Mouse (Mus musculus): ENCODE results near the gene Ptcra.

Gene Ptcra

DNA sequence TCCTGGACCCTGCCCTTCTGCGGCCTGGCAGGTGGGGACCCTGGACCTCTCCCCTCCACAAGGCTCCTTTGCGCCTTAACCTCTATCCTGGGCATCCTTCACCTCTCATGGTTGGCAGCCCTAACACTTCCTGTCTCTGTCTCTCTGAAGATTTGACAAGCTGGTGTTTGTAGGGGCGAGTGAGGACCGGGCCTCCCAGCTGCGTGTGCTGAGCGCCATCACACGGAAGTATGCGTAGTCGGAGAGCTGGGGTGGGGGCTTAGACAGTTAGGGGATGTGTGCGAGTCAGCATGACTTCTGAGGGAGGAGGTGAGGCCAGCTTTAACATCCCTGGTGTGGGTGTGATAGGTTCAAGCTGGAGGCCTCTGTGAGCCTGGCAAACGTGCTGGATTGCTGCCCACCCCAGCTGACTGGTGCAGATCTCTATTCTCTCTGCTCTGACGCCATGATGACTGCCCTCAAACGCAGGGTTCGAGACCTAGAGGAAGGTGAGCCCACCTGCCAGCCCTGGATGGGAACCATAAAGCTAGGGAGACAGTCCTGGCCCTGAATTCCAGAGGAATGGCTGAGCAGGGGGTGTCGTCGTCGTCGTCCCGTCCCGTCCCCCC is 38.9 kb downstream of the Ptcra start:
- no peak for DNase-seq

DNA sequence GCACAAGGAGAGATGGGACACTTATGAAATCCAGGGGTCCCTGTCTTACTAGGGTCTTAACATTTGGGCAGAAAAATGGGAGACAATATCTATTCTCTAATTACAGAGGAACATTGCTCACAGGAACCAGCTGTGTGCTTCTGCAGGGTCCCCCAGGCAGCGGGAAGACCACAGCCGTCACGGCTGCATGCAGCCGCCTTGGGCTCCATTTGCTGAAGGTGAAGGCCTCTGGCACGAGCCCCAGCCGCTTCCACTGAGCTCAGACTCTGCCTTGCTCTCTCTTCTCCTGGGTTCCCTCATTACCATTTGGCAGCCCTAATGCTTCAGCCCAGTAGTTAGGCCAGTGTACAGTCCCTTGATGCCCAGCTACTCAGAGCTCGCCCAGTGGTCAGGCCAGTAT is 42.4 kb downstream of the Ptcra start:
- DNase-seq = no peak

DNA sequence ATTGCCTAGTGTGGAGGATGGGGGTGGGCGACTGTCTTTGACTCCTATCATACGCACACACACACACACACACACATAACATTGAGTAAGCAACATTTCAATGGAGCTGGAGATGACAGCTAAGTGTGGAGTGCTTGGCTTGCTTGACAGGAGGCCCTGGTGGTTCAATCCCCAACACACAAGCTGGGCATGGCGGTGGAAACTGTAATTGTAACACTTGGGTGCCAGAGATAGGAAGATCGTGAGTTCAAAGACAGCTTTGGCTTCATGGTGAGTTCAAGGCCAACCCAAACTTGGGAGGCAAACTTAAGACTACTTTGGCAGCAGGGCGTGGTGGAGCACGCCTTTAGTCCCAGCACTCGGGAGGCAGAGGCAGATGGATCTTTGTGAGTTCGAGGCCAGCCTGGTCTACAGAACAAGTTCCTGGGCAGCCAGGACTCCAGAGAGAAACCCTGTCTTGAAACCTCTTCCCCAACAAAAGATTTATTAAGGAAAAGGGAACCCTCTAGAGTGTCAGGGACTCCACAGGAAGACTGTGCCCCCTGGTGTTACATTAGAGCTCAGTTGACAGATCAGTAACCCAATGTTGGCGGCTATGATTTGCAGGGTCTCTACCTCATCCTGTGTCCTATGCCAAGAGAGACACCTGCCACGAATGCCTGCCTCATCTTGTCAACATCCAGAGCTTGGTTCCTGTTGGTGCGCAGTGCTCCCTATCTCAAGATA is 48.6 kb downstream of the Ptcra start:
- DNase-seq = peak; percentile 38 to 42

DNA sequence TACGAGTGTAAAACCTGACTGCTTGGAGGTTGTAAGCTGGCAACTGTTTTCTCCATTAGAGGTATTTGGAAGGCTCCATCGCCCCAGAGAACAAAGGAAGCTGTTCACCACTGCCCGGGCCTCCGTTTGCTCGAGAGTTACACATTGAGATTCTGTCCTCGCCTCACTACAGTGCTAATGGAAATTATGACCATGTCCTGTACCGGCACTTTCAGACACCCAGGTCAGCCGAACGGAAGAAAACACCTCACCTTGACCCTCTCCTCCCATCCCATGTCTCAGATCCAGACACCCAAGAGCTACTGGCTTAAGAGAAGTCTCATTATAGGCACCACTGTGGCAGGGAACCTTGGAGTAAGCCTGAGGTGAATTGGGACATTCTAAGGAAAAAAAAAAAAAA is 49.7 kb downstream of the Ptcra start:
- DNase-seq = no peak

DNA sequence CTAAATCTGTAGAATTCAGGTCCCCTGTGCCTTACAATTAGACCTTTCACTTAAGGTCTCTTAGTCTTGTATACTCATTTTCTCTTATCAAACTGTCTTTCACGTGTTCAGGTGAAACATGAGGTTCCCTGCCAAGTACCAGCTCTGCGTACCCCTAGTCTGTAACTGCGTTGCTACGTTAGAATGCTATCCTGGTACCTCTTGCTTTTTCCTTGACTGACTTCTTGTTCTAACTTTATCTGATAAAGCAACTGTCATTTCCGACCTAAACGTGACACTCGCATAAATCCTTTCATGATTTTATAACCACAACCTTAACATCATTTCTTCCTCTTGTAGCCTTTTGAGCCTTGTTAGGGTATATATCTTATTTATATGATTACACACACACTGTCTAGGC is 51.1 kb downstream of the Ptcra start:
- no peak for DNase-seq

DNA sequence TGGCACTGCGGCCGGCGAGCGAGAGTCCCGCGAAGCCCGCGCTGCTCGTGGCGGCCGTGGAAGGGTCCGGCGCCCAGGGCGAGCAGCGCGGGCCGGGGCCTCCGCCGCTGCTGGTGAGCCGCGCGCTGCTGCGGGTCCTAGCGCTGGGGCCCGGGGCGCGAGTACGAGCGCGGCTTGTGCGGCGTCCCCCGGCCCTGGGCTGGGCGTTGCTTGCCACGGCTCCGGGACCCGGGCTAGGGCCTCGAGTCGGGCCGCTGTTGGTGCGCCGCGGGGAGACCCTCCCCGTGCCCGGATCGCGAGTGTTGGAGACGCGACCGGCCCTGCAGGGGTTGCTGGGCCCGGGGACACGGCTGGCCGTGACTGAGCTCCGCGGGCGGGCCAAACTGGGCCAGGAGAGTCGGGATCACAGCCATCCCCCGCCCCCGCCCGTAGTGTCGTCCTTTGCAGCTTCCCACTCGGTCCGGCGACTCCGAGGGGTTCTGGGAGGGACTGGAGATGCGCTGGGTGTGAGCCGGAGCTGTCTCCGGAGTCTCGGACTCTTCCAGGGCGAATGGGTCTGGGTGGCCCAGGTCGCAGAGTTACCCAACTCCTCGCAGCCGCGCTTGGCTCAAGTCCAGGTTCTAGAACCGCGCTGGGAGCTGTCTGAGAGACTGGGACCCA is 51.8 kb downstream of the Ptcra start:
- peak; percentile 55 to 81 for DNase-seq

DNA sequence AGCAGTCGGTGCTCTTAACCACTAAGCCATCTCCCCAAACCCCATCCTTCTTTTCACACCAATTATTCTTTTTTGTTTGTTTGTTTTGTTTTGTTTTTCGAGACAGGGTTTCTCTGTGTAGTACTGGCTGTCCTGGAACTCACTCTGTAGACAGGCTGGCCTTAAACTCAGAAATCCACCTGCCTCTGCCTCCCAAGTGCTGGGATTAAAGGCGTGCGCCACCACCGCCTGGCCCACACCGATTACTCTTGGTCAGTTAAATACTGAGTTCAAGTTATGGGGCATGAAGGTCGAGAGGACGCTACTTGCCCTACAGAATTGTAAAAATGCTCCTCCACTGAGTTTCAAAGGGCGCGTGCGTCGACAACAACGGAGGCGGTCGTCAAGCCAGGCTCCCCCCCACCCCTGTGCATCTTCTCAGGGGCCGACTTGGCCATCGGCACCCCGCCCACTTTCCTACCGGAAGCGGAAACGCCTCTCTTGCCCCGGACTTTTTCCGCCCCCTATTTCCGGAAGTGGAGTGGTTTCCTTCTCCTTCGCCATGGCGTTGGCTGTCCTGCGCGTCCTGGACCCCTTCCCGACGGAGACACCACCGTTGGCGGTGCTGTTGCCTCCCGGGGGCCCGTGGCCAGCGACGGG is 52.4 kb downstream of the Ptcra start, which contains the start of gene Pex6:
Pex6 (plus strand) TSS at position 505 of the 639 bp plus-strand sequence.
- DNase-seq = peak; percentile 96 to 98

DNA sequence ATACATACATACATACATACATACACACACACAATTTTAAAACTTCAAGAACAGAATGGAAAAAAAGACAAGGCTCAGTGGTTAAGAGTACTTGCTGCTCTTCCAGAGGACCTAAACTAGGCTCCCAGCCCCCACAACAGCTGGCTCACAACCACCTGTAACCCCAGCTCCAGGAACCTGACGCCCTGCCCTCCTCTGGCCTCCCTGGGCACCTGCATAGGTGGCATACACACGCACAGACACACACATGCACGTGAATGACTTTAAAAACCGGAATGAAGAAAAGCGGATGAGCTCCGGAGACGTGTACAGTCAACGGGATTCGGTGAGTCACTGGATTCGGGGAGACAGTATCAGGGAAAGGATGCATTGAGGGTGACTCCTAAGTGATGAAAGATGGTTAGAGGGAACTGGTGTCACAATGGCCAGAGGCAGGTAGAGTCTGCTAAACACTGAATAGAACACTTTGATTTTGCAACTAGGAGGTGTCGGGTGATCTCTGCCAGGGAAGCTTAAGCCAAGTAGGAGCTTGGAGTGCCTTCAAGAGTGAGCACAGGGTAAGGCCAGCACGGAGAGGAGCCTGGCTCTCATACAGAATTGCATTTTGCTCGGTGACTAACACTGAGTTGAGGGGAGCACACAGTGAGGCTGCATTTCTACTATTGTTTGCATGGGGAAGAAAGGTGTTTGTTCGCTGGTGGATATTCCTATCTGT is 57.0 kb downstream of the Ptcra start:
- DNase-seq = no peak

Measured in kidney, postnatal 36 days (tissue).